Mouse (Mus musculus): Measurements from ENCODE around the gene 4933415F23Rik. TPM values are rescaled to one million over a fixed set of nuclear protein-coding genes. Genes with fewer than 3 reads are reported as not detected.

The 4933415F23Rik gene
- polyA plus RNA-seq (2012) = 0.03 TPM in 1 of 2 replicates, not detected in the other

DNA sequence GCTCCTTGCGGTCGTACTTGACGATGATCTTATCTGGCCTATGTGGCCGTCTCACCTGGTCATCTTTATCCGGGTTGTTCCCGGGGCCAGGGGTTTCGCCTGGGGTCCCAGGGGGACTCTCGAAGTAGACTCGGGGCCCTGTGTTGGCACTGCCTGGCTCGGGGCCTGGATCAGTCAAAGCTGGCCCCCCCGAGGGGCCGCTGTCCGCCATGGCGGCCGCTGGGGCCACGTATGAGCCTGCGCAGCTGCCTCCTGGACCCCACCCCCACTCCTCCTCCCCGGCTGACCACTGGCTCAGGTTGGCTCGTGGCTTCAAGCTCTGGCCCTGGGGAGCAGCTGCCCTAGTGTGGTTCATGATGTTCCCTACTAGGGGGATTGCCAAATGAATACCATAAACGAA, at the start of gene 4933415F23Rik:
Gene 4933415F23Rik (minus strand): TSS at position 233 of the 400 bp plus-strand sequence.

Data from megakaryocyte-erythroid progenitor cell, adult 5 weeks (primary cell).